Mouse (Mus musculus): ENCODE measurements around the gene Elfn1. TPM values are rescaled to one million over a fixed set of nuclear protein-coding genes. Genes with fewer than 3 reads are reported as not detected.
A peak's percentile ranks its signal among the peaks of the same experiment; 100 is the strongest.

Elfn1 gene
- polyA plus RNA-seq (2014; fragmentation: Nextera tagmentation; extraction: Ambion mirVana) = 4.7 and 5.1 TPM in 2 replicates

DNA sequence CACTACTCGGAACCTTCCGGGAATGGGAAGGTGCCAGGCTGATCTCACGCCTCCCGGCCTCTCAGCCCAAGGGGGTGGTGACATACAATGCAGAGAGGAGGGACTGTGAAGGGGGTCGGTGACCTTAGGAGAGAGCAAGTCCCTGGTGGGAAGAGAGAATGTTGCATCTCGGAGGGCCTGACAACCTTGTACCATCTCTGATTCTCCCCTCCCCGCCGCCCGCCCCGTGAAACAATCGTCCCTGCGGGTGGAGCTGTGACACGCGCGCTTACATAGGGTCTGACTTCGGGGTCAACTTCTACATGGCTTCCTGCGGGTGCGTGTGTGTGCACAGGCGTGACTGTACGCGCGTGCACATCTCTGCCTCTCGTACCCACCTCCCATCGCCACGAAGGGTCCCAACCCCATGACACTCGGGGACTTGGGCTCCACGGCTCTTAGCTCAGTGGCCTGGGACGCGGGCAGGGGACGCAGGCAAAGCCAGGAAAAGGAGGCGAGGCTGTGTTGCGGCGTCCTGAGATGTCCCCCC is at the start of gene Elfn1:
Elfn1 (plus strand) TSS at position 230 of the 529 bp plus-strand sequence.
- peak within 1 kb of the TSS; percentile 90 for H3K9ac ChIP-seq (replicated peaks; ENCODE audit: low read depth, low read length)
- H3K36me3 ChIP-seq (ENCODE audit: control insufficient read depth, insufficient read depth, low read length) = no peaks in the 10 kb centered on the region
- H3K4me3 ChIP-seq (ENCODE audit: low read depth, low read length) = peak within 1 kb of the TSS; percentile 62
- H3K27ac ChIP-seq (ENCODE audit: low read depth, low read length) = peak within 1 kb of the TSS; percentile 65; the same call in 1 of the 2 replicates
- peaks cover 10% of the 10 kb centered on the region; the same call in 1 of the 2 replicates for H3K27me3 ChIP-seq (ENCODE audit: control insufficient read depth, insufficient read depth, low read length)
- H3K4me2 ChIP-seq (ENCODE audit: low read depth, low read length) = peak within 1 kb of the TSS; percentile 94
- ATAC-seq (ENCODE audit: low read depth) = peak; percentile 7; the same call in 1 of the 2 replicates
- 1% methylated on average over 29 of the region's 33 CpGs for WGBS
- H3K4me1 ChIP-seq (ENCODE audit: control insufficient read depth, insufficient read depth, low read length) = peaks cover 34% of the 10 kb centered on the region
- no peaks in the 10 kb centered on the region for H3K9me3 ChIP-seq (ENCODE audit: control insufficient read depth, low read length)

DNA sequence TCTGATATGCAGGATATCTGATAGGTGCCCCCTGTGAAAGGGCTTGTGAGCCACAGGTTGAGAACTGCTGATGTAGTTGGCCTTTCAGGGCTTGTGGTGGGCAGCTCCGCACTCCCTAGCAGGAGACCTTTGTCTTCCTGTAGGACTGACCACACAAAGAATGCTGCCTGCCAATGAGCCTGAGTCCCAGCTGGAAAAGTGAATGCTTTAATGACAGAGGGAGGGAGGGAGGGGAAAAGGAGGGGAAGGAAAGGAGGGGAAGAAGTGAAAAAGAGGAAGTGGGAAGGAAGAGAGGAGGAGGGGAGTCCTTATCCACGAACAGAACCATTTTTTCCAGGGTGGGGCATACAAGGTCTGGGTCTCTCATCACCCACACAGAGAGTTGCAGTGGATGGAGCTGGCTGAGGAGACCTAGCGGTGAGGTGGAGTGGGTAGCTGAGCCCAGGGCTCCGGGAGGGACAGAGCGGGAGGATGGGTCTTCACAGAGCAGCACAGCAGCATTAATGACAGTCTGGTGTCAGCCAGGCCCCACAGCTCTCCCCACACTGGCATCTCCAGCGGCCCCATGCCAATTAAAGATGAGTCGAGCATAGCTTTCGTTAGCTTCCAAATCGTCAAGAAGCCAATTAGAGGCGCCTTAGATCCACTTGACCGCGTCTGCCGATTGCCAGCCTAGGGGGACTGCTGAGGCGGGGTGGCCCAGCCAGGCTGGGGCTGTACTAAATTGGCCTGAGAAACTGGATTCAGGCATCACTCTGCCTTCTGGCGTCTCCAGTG is 47.2 kb upstream of the Elfn1 start:
- no peaks in the 10 kb centered on the region for H3K27me3 ChIP-seq (ENCODE audit: control insufficient read depth, insufficient read depth, low read length)
- H3K27ac ChIP-seq (ENCODE audit: low read depth, low read length) = no peak overlapping the region
- 0 out of 2 replicates have a peak overlapping the region, but pooled peaks have one; percentile 12 for H3K4me2 ChIP-seq (ENCODE audit: low read depth, low read length)
- 18% methylated on average over 15 of the region's 15 CpGs for WGBS
- ATAC-seq (ENCODE audit: low read depth) = no peak
- no peak overlapping the region for H3K9ac ChIP-seq (replicated peaks; ENCODE audit: low read depth, low read length)
- H3K4me3 ChIP-seq (ENCODE audit: low read depth, low read length) = no peak overlapping the region
- H3K4me1 ChIP-seq (ENCODE audit: control insufficient read depth, insufficient read depth, low read length) = no peaks in the 10 kb centered on the region
- H3K36me3 ChIP-seq (ENCODE audit: control insufficient read depth, insufficient read depth, low read length) = no peaks in the 10 kb centered on the region
- H3K9me3 ChIP-seq (ENCODE audit: control insufficient read depth, low read length) = no peaks in the 10 kb centered on the region

DNA sequence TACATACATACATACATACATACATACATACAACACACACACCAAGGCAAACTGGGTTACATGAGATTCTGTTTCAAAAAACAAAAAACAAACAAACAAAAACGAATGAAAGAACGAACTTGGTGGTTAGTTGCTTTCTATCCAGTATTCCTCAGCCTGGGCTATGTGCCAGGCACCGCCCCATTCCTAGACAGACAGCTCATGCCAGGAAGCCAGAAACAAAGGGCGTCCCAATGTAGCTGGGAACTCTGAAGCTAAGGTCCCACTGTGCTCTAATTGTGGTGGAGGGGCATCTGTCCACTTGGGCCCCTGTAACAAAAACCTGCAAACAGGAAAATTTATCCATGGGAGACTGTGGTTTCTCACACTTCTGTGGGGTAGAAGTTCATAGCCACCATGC is 45.0 kb upstream of the Elfn1 start:
- H3K27ac ChIP-seq (ENCODE audit: low read depth, low read length) = no peak overlapping the region
- no peaks in the 10 kb centered on the region for H3K36me3 ChIP-seq (ENCODE audit: control insufficient read depth, insufficient read depth, low read length)
- H3K9ac ChIP-seq (replicated peaks; ENCODE audit: low read depth, low read length) = no peak overlapping the region
- no peak overlapping the region for H3K4me3 ChIP-seq (ENCODE audit: low read depth, low read length)
- no peaks in the 10 kb centered on the region for H3K4me1 ChIP-seq (ENCODE audit: control insufficient read depth, insufficient read depth, low read length)
- WGBS = 51% methylated on average over 4 of the region's 4 CpGs
- H3K9me3 ChIP-seq (ENCODE audit: control insufficient read depth, low read length) = no peaks in the 10 kb centered on the region
- H3K4me2 ChIP-seq (ENCODE audit: low read depth, low read length) = no peak overlapping the region
- ATAC-seq (ENCODE audit: low read depth) = no peak
- H3K27me3 ChIP-seq (ENCODE audit: control insufficient read depth, insufficient read depth, low read length) = no peaks in the 10 kb centered on the region

DNA sequence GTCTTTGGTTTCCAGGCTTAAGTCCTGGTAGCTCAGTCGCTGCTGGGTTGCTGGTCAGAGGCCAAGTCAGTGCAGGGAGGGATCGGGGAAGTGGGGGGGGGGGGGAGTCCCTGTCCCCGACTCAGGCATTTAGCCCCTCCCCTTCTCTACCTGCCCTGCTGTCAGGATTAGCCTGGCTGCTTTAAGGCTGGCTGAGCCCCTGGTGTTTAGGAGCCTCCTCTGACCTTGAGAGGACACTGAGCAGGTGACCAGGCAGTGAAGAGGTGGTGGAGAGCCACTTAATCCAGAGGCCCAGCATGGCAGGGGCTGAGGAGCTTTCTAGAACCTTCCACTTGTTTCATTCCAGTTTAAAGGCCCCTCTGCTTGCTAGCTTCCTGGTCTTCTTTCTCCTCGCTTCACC is 36.9 kb upstream of the Elfn1 start:
- Histone ChIP-seq H3K9ac (replicated peaks; ENCODE audit: low read depth, low read length) (no peak overlapping the region), H3K4me1 (ENCODE audit: control insufficient read depth, insufficient read depth, low read length) (no peaks in the 10 kb centered on the region), H3K4me2 (ENCODE audit: low read depth, low read length) (no peak overlapping the region), H3K9me3 (ENCODE audit: control insufficient read depth, low read length) (no peaks in the 10 kb centered on the region), H3K27ac (ENCODE audit: low read depth, low read length) (no peak overlapping the region), H3K4me3 (ENCODE audit: low read depth, low read length) (no peak overlapping the region), H3K36me3 (ENCODE audit: control insufficient read depth, insufficient read depth, low read length) (no peaks in the 10 kb centered on the region), H3K27me3 (ENCODE audit: control insufficient read depth, insufficient read depth, low read length) (no peaks in the 10 kb centered on the region)
- 23% methylated on average over 3 of the region's 4 CpGs for WGBS
- ATAC-seq (ENCODE audit: low read depth) = no peak

DNA sequence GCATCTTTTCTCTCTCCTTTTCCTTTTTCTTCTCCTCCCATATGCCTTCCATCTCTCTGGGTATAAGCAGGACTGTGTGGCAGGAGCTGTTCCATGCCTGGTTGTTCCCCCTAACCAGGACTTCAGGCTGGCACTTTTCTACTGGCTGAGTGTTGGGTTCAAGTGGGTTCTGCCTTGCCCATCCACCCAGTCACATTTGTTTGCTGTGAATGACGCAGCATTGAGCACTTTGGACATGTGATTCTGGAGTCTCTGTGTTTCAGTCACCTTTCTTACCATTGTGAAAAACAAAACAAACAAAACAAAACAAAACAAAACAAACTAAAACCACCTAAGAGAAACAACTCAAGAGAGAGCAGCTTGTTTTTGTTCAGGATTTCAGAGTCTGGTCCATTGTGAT is 36.2 kb upstream of the Elfn1 start:
- no peak for ATAC-seq (ENCODE audit: low read depth)
- H3K9ac ChIP-seq (replicated peaks; ENCODE audit: low read depth, low read length) = no peak overlapping the region
- H3K4me2 ChIP-seq (ENCODE audit: low read depth, low read length) = no peak overlapping the region
- no peaks in the 10 kb centered on the region for H3K4me1 ChIP-seq (ENCODE audit: control insufficient read depth, insufficient read depth, low read length)
- H3K27me3 ChIP-seq (ENCODE audit: control insufficient read depth, insufficient read depth, low read length) = no peaks in the 10 kb centered on the region
- no peaks in the 10 kb centered on the region for H3K36me3 ChIP-seq (ENCODE audit: control insufficient read depth, insufficient read depth, low read length)
- no peaks in the 10 kb centered on the region for H3K9me3 ChIP-seq (ENCODE audit: control insufficient read depth, low read length)
- no peak overlapping the region for H3K4me3 ChIP-seq (ENCODE audit: low read depth, low read length)
- no peak overlapping the region for H3K27ac ChIP-seq (ENCODE audit: low read depth, low read length)
- WGBS = 83% methylated on average over 1 of the region's 1 CpGs

DNA sequence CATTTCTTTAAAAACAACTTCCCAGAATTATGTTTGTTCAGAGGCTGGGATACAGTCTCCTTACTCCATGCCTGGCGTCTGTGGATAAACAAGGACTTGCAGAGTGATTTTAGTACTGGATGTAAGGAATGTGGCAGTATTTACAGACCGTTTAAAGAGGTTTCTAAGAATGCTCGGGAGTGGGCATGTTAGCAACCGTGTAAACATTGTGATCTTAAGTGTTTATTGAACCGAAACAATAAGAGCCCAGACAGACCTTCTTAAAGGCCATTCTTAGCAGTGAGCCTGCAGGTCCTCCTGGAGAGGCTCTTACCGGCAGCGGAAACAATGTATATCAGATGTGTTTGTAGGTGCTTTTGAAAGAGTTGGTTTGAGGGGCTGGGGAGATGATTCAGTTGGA is 30.2 kb upstream of the Elfn1 start:
- H3K9me3 ChIP-seq (ENCODE audit: control insufficient read depth, low read length) = no peaks in the 10 kb centered on the region
- WGBS = 50% methylated on average over 7 of the region's 7 CpGs
- H3K27ac ChIP-seq (ENCODE audit: low read depth, low read length) = no peak overlapping the region
- H3K4me3 ChIP-seq (ENCODE audit: low read depth, low read length) = no peak overlapping the region
- no peaks in the 10 kb centered on the region for H3K36me3 ChIP-seq (ENCODE audit: control insufficient read depth, insufficient read depth, low read length)
- no peaks in the 10 kb centered on the region for H3K27me3 ChIP-seq (ENCODE audit: control insufficient read depth, insufficient read depth, low read length)
- H3K4me2 ChIP-seq (ENCODE audit: low read depth, low read length) = no peak overlapping the region
- no peak for ATAC-seq (ENCODE audit: low read depth)
- no peak overlapping the region for H3K9ac ChIP-seq (replicated peaks; ENCODE audit: low read depth, low read length)
- no peaks in the 10 kb centered on the region for H3K4me1 ChIP-seq (ENCODE audit: control insufficient read depth, insufficient read depth, low read length)

DNA sequence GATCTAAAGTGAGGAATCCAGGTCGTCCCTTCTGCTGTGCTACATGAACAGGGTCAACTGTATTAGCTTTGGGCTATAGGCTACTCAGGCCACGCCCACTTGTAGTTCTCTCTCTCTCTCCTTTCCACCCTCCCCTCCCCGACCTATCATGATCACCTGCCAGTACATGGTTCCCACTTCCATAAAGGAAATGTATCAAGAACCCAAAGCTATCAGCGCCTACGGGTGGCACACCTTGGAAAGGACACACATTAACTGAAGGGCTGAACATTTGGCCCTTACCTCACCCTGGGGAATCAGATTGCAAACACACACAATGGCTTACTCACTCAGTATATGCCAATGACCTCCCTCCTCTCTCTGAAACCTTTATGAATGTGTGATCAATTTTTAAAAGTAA is 28.0 kb upstream of the Elfn1 start:
- H3K9me3 ChIP-seq (ENCODE audit: control insufficient read depth, low read length) = no peaks in the 10 kb centered on the region
- no peaks in the 10 kb centered on the region for H3K36me3 ChIP-seq (ENCODE audit: control insufficient read depth, insufficient read depth, low read length)
- H3K4me1 ChIP-seq (ENCODE audit: control insufficient read depth, insufficient read depth, low read length) = no peaks in the 10 kb centered on the region
- no peak overlapping the region for H3K27ac ChIP-seq (ENCODE audit: low read depth, low read length)
- WGBS = 86% methylated on average over 5 of the region's 5 CpGs
- H3K4me2 ChIP-seq (ENCODE audit: low read depth, low read length) = no peak overlapping the region
- H3K4me3 ChIP-seq (ENCODE audit: low read depth, low read length) = no peak overlapping the region
- no peak for ATAC-seq (ENCODE audit: low read depth)
- no peaks in the 10 kb centered on the region for H3K27me3 ChIP-seq (ENCODE audit: control insufficient read depth, insufficient read depth, low read length)
- H3K9ac ChIP-seq (replicated peaks; ENCODE audit: low read depth, low read length) = no peak overlapping the region

DNA sequence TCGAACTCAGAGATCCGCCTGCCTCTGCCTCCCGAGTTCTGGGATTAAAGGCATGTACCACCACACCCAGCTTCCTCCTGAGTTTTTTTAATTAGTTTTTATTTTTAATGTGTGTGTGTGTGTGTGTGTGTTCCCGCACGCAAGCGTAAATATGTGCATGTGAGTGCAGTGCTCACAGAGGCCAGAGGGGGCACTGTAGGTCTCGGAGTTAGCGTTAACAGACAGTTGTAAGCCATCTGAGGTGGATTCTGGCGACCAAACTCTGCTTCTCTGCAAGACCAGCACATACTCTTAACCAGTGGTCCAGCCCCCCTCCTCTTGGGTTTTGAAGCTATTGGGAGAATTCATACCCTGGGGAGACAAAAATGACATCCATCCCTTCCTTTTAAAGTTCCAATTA is 26.6 kb upstream of the Elfn1 start:
- 92% methylated on average over 9 of the region's 9 CpGs for WGBS
- no peak for ATAC-seq (ENCODE audit: low read depth)
- H3K4me3 ChIP-seq (ENCODE audit: low read depth, low read length) = no peak overlapping the region
- no peaks in the 10 kb centered on the region for H3K27me3 ChIP-seq (ENCODE audit: control insufficient read depth, insufficient read depth, low read length)
- H3K4me2 ChIP-seq (ENCODE audit: low read depth, low read length) = no peak overlapping the region
- no peak overlapping the region for H3K9ac ChIP-seq (replicated peaks; ENCODE audit: low read depth, low read length)
- H3K36me3 ChIP-seq (ENCODE audit: control insufficient read depth, insufficient read depth, low read length) = no peaks in the 10 kb centered on the region
- H3K9me3 ChIP-seq (ENCODE audit: control insufficient read depth, low read length) = no peaks in the 10 kb centered on the region
- H3K27ac ChIP-seq (ENCODE audit: low read depth, low read length) = no peak overlapping the region
- H3K4me1 ChIP-seq (ENCODE audit: control insufficient read depth, insufficient read depth, low read length) = no peaks in the 10 kb centered on the region

DNA sequence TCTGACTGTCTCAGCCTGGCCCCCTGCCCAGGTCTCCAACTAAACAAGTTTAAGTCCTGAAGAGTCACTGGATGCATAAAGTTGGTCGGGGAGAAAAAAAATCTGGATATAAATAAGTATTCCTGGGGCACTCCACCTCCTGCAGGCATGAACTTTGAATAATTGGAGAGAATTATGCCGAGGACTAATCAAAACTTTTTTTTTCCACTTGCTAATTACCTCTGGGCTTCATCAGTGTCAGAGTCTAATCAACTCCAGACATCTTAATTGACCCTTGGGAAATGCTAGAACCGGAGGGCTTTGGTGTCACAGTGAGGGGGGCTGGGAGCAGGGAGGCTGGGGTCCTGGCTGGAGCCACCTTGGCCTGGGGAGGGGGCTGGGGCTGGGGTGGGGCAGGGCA is 19.1 kb upstream of the Elfn1 start:
- H3K36me3 ChIP-seq (ENCODE audit: control insufficient read depth, insufficient read depth, low read length) = no peaks in the 10 kb centered on the region
- no peak overlapping the region for H3K27ac ChIP-seq (ENCODE audit: low read depth, low read length)
- H3K27me3 ChIP-seq (ENCODE audit: control insufficient read depth, insufficient read depth, low read length) = no peaks in the 10 kb centered on the region
- H3K4me3 ChIP-seq (ENCODE audit: low read depth, low read length) = no peak overlapping the region
- 20% methylated on average over 3 of the region's 3 CpGs for WGBS
- no peak overlapping the region for H3K9ac ChIP-seq (replicated peaks; ENCODE audit: low read depth, low read length)
- H3K4me1 ChIP-seq (ENCODE audit: control insufficient read depth, insufficient read depth, low read length) = peaks cover 11% of the 10 kb centered on the region; the same call in 1 of the 2 replicates
- no peak for ATAC-seq (ENCODE audit: low read depth)
- no peaks in the 10 kb centered on the region for H3K9me3 ChIP-seq (ENCODE audit: control insufficient read depth, low read length)
- H3K4me2 ChIP-seq (ENCODE audit: low read depth, low read length) = no peak overlapping the region

Data from neural tube, embryonic 14.5 days (tissue).